Mouse (Mus musculus) embryo, embryonic 11.5 days (tissue): ENCODE measurements around the gene Fcrl6.

Experiments
- DNase-seq: peaks from one replicate; pipeline ENCODE4 v3.0.0-alpha.2; 2012; ENCODE audit warnings: low read depth, low spot score

Gene Fcrl6

DNA sequence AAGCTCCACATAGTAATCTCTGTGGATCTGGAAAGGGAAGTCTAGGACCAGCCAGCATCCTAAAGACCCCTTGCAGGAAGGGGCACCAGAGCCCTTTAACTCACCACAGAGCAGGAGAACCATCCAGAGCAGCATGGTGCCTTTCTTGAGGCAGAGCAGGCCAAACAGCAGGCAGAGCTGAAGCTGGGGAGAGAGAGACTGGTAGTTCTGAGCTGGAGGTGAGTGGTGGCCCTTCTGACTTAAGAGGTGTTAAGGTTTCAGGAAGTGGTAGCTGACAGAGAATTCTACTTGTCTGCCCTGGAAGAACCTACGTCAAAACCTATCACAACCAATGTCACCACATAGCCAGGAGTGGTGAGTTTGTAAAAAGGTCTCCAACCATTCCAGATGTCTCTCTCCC, at the start of gene Fcrl6:
Gene Fcrl6 (minus strand): TSS at position 226 of the 400 bp plus-strand sequence.
- DNase-seq, result no peak

GRCm38 (mm10) chr1:172651288-172651987, 49.1 kb upstream of the Fcrl6 start:
- DNase-seq, result no peak

- peak; percentile 11 for DNase-seq
These were observed 48.4 kb upstream of the Fcrl6 start for GRCm38 (mm10) chr1:172650519-172651287.

DNA sequence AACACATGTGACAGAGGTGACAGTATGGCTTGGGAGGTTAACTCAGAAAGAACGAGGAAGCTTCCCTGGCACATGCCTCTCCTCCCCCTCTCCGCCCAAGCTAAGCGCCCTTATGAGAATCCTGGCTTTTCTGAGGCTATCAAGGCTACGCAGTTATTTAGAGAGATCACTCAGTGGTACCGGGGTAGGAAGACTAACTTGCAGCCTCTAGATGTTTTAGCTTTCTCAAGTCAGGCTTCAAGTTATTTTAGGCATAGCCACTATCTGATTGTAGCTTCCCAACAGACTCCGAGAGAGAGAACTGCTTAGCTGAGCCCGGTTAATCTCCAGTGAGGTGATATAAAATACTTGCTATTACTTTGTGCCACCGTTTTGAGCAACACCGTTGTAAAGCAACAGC, 47.0 kb upstream of the Fcrl6 start:
- DNase-seq, result no peak

- no peak for DNase-seq
These were observed 44.9 kb upstream of the Fcrl6 start for GRCm38 (mm10) chr1:172647236-172647635.

- no peak for DNase-seq
These were observed 36.4 kb upstream of the Fcrl6 start for GRCm38 (mm10) chr1:172638781-172639180.

DNA sequence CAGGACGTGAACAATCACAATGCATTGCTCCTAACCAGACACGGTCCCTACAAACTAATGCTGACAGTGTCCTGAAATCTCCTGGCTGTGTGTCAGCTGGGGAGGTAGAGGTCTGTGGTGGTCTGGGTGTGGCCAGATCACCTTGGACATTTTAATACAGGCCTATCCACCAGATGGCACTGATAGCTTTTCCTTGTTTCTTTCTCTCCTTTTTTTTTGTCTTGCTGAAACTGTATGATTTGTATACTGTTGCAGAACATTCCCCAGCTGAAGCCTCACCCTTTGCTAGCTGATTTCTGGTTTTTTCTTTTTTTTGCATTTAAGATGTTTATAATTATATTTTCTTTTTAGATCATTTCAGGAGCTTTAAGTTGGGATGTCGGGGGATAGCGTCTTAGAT, 35.5 kb upstream of the Fcrl6 start:
- DNase-seq, result no peak

GRCm38 (mm10) chr1:172636266-172636665, 33.9 kb upstream of the Fcrl6 start:
- DNase-seq, result no peak

GRCm38 (mm10) chr1:172635258-172635657, 32.9 kb upstream of the Fcrl6 start:
- no peak for DNase-seq

DNA sequence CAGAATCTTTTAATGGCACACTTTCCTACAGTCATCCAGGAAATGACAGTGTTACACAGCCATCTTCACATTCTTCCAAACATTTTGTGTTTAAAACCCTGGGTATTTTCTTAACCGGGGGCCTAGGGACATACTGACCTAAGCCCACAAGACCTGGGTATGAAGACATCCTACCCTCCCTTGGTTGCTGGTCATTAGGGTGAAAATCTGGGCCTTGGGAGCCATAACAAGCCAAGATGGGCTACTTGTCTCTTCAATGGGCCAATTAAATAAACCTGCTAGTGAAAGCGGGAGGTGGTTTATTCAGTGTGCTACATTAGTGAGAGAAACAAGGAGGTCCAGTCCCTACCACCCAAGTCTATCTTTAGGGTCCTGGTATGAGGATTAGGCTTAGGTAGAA, 31.8 kb upstream of the Fcrl6 start:
- no peak for DNase-seq

- DNase-seq, result peak; percentile 96
These were observed 30.3 kb upstream of the Fcrl6 start, which contains the start of gene Dusp23 for GRCm38 (mm10) chr1:172632451-172633326. Gene Dusp23, minus strand, starts transcription at chr1:172632962.

GRCm38 (mm10) chr1:172631721-172632120, 29.4 kb upstream of the Fcrl6 start:
- DNase-seq, result no peak

DNA sequence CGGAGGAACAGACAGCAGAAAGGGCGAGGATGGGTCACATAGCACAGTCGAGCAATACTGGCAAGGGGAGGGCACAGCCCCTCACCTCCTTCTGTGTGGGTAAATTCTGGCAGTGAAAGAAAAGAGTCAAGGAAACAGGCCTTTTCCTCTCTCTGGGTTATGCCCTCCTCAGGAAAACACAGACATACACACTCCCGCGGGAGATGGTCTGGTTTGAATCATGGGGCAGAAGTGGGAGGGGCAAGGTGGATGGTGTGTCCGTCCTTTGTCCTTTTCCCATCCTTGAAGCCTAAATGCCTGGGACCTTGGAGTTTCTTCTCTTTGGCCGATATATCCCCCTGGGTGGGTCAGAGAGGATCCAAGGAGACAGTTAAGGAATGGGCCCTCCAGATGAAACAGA, 27.5 kb upstream of the Fcrl6 start:
- DNase-seq, result no peak

GRCm38 (mm10) chr1:172626306-172626705, 24.0 kb upstream of the Fcrl6 start:
- no peak for DNase-seq

- no peak for DNase-seq
These were observed 21.7 kb upstream of the Fcrl6 start for GRCm38 (mm10) chr1:172624081-172624480.

DNA sequence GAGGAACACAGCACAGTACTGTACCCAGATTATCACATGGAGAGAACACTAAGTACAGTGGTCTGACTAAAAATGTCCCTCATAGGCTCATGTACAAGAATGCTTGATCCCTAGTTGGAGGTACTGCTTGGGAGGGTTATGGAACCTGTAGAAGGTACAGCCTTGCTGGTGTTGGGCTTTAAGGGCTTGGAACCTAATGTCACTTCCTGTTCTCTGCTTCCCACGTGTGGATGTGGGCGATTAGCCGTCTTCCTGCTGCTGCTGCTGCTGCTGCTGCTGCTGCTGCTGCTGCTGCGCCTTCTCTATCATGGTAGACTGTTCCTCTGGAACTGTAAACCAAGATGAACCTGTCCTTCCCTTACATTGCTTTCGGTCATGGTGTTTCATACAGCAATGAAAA, 21.2 kb upstream of the Fcrl6 start:
- no peak for DNase-seq

- DNase-seq, result no peak
These were observed 16.9 kb upstream of the Fcrl6 start for GRCm38 (mm10) chr1:172619235-172619634.

DNA sequence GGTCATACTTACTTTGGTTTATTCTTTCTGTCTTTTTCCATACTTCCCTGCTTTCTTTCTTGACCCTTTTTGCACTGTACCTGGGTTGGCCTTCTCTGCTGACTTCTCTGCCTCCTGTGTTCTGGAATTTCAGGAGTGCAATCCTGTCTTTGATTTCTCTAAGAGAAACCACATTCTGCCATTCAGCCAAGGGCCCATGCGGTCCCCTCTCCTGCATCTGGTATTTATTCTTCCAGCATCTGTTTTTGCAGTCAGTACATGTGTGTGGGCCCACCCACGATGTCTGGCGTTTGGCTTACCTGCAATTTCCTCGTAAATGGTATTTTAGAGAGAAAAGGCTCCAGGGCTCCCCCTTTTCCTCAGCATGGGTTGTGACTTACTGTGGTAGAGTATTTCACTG, 15.8 kb upstream of the Fcrl6 start:
- no peak for DNase-seq

GRCm38 (mm10) chr1:172617365-172618076, 15.2 kb upstream of the Fcrl6 start:
- DNase-seq, result no peak

DNA sequence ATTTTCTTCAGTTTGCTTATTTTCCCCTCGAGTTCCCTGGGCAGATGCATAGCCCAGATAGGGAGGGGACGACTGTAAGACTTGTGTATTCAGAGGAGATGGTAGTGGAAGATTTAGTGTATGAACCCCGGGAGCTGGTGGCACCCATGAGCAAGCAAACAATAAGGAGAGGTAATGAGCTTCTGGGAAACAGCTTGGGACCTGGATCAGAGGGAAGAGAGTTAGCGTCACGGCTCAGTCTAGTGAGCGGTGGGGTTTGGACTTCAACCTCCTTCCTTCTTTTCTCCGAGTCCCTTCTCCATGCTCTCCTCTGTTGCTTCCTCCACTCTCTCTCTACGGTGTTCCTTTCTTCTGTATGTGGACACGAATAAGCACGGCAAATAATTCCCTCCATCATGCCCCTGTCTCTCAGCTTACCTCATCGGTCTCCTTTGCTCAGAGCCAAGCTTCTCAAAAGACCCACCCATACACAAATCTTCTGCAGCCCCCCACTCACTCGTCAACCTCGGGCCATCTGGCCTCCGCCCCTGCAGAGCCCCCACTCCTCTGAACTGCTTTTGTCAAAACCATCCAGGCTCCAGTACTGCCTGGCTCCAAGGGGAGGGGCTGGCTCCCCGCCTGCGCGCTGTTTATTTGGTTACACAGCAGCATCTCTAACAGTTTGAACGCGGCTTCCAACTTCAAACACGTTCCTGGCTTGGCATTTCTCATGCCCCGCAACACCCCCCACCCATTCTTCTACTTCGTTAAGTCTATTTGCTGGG, 14.4 kb upstream of the Fcrl6 start:
- DNase-seq, result no peak

DNA sequence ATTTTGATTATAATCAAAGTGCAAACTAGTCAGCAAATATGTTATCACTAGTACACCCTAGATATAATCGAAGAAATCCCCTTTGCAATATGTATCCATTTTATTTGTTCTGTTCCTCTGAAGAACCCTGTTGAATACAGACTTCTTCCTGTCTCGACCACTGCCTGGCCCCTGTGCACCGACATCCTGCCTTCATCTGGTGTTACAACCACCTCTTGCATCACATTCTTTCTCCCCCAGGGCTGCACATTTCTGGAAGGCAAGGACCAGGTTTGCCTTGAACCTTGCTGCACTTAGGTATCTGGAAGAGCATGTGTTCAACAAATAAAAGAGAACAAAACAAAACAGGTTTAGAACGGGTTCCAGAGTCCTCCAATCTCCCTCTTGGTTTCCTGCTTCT, 13.1 kb upstream of the Fcrl6 start:
- DNase-seq, result no peak
